In genomic region chr6:136808631-136809046, GRCm38 (mm10) we compare ENCODE assay signal across 8 mouse cellular contexts. TPM values are rescaled to one million over a fixed set of nuclear protein-coding genes. Genes with fewer than 3 reads are reported as not detected.
DNase-seq lines count a peak whose midpoint lies in the region; ATAC-seq and TF ChIP-seq lines count a peak whose summit lies in the region.
"Had no signal": no experiment of that assay in that cellular context is flagged by ENCODE, and none has a peak within 500 bp of the region (broad histone marks: within the 10 kb centered on the region; RNA-seq: fewer than 3 reads in every experiment).

No protein-coding gene starts in this region.

- peaks cover 36% of the 10 kb centered on the region for H3K36me3 ChIP-seq in C2C12 (ENCODE audit: control insufficient read depth, insufficient read depth)
- H3K36me3 ChIP-seq in heart, embryonic 12.5 days: peaks cover 17% of the 10 kb centered on the region

- H3K79me2 ChIP-seq in C2C12 (ENCODE audit: control insufficient read depth, insufficient read depth): peaks cover 33% of the 10 kb centered on the region

- ATAC-seq in heart, embryonic 12.5 days (ENCODE audit: insufficient number of reproducible peaks, low FRiP score): peak; percentile 8; the same call in 1 of the 2 replicates
- ATAC-seq in megakaryocyte, adult 5-6 weeks (ENCODE audit: poor library complexity, severe bottlenecking): peak; percentile 14; the same call in 1 of the 2 replicates

- peak overlapping the region; percentile 80 for H3K9ac ChIP-seq in heart, embryonic 12.5 days

- H3K79me3 ChIP-seq in C2C12 (ENCODE audit: low read depth): peaks cover 18% of the 10 kb centered on the region

- peak overlapping the region; percentile 91 for H3K4me2 ChIP-seq in heart, embryonic 12.5 days

- peak overlapping the region; percentile 64 for H3K4me3 ChIP-seq in C2C12 (ENCODE audit: insufficient read depth, poor library complexity, severe bottlenecking)
- H3K4me3 ChIP-seq in heart, embryonic 12.5 days: peak overlapping the region; percentile 71

- no peak overlapping the region; the same call in 1 of the 2 replicates for H3K27ac ChIP-seq in heart, embryonic 12.5 days (ENCODE audit: poor library complexity, severe bottlenecking)

- peaks cover 26% of the 10 kb centered on the region for H3K4me1 ChIP-seq in heart, embryonic 12.5 days (replicated peaks)

- peak overlapping the region; percentile 87 for H3ac ChIP-seq in C2C12 (ENCODE audit: control insufficient read depth, insufficient read length, low read depth)

- under 1% methylated on average over 28 of the region's 28 CpGs for WGBS in heart, embryonic 12.5 days

- TF ChIP-seq CTCF in C2C12 (IDR thresholded peaks at IDR 0.05; ENCODE audit: control insufficient read depth, insufficient read depth, insufficient read length): no peak

- DNase-seq in A20 (ENCODE audit: low read depth, low spot score): peak; percentile 65
- DNase-seq in c-Kit-positive CD71-positive TER-119-positive erythroid progenitor cells, embryonic 14.5 days (ENCODE audit: low spot score): peak; percentile 55
- DNase-seq in kidney, postnatal 36 days: peak; percentile 35 to 56
- DNase-seq in spleen, postnatal 10 days (ENCODE audit: low spot score in 2 of 2): peak; percentile 69 to 72

- no peaks in the 10 kb centered on the region for H3K9me3 ChIP-seq in heart, embryonic 12.5 days (replicated peaks)

- no peaks in the 10 kb centered on the region for H3K27me3 ChIP-seq in C2C12 (ENCODE audit: control insufficient read depth, insufficient read depth, insufficient read length)
- no peaks in the 10 kb centered on the region for H3K27me3 ChIP-seq in heart, embryonic 12.5 days (replicated peaks)

TF ChIP-seq in C2C12, 6 proteins besides CTCF, POLR2A, EP300 and RAD21:
- TF ChIP-seq FOSL1 (IDR thresholded peaks at IDR 0.05; ENCODE audit: insufficient read depth, low read length, poor library complexity, severe bottlenecking) (no peak), USF1 (IDR thresholded peaks at IDR 0.05; ENCODE audit: low read depth) (no peak), MYOG (IDR thresholded peaks at IDR 0.05; ENCODE audit: control insufficient read depth, extremely low read depth, insufficient read length) (no peak), MAX (IDR thresholded peaks at IDR 0.05) (no peak), CEBPB (IDR thresholded peaks at IDR 0.05; ENCODE audit: low read depth) (no peak)

RNA-seq across cellular contexts. Expression of gene H2afj, which starts 0.6 kb away (rescaled TPM):
- 322 TPM for polyA plus RNA-seq in C2C12 (2012; fragmentation: generic; extraction: Trizol)
- 85.2 and 86.2 TPM in 2 replicates for polyA plus RNA-seq in heart, embryonic 12.5 days (2016; fragmentation: Nextera tagmentation; extraction: Ambion mirVana)
- 45.2 and 62.1 TPM in 2 replicates for total RNA-seq in megakaryocyte, adult 5-6 weeks (2015)
- total RNA-seq in megakaryocyte, adult 5-6 weeks (2017): 40.5 and 48.4 TPM in 2 replicates

RNA-seq across cellular contexts. Expression of gene Hist4h4, which starts 4.4 kb away (rescaled TPM):
- polyA plus RNA-seq in C2C12 (2012; fragmentation: generic; extraction: Trizol): 0.80 TPM
- 0.41 and 0.45 TPM in 2 replicates for polyA plus RNA-seq in heart, embryonic 12.5 days (2016; fragmentation: Nextera tagmentation; extraction: Ambion mirVana)
- total RNA-seq in megakaryocyte, adult 5-6 weeks (2015): 17.5 and 18.6 TPM in 2 replicates
- 27.1 and 30.5 TPM in 2 replicates for total RNA-seq in megakaryocyte, adult 5-6 weeks (2017)

RNA-seq across cellular contexts. Expression of gene BC049715, which starts 18.8 kb away (rescaled TPM):
- 0.13 TPM for polyA plus RNA-seq in C2C12 (2012; fragmentation: generic; extraction: Trizol)
- polyA plus RNA-seq in heart, embryonic 12.5 days (2016; fragmentation: Nextera tagmentation; extraction: Ambion mirVana): 1.5 and 2.0 TPM in 2 replicates
- 0.45 and 1.0 TPM in 2 replicates for total RNA-seq in megakaryocyte, adult 5-6 weeks (2015)
- 1.1 and 1.3 TPM in 2 replicates for total RNA-seq in megakaryocyte, adult 5-6 weeks (2017)

RNA-seq across cellular contexts. Expression of gene Wbp11, which starts 19.4 kb away (rescaled TPM):
- polyA plus RNA-seq in C2C12 (2012; fragmentation: generic; extraction: Trizol): 65.9 TPM
- polyA plus RNA-seq in heart, embryonic 12.5 days (2016; fragmentation: Nextera tagmentation; extraction: Ambion mirVana): 90.5 and 91.8 TPM in 2 replicates
- 70.9 and 71.0 TPM in 2 replicates for total RNA-seq in megakaryocyte, adult 5-6 weeks (2015)
- total RNA-seq in megakaryocyte, adult 5-6 weeks (2017): 35.1 and 42.6 TPM in 2 replicates

RNA-seq across cellular contexts. Expression of gene Smco3, which starts 26.6 kb away (rescaled TPM):
- polyA plus RNA-seq in C2C12 (2012; fragmentation: generic; extraction: Trizol): 0.11 TPM
- polyA plus RNA-seq in heart, embryonic 12.5 days (2016; fragmentation: Nextera tagmentation; extraction: Ambion mirVana): not detected in 2 replicates
- 0.21 and 0.51 TPM in 2 replicates for total RNA-seq in megakaryocyte, adult 5-6 weeks (2015)
- total RNA-seq in megakaryocyte, adult 5-6 weeks (2017): 0.26 and 0.49 TPM in 2 replicates
- total RNA-seq: heart, postnatal 14 days had no signal
